In the genomic region with DNA sequence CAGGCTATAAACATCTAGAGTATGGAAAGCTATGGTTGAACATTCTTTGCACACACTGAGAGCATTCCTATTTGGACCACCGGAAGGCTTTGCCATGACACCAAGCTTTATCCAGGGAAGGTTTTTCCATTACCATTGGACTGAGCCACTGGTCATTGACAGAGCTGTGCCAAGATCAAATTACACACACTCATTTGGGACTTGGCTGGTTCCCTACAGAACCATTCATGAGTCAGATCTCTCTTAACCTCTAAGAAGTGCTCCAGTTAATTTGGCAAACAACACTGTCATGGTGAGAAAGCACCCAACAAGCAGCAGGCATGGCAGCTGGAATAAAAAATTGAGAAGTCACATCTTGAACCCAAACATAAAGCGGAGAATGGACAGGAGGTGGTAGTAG, we compare ENCODE assay signal across 28 mouse cellular contexts. TPM values are rescaled to one million over a fixed set of nuclear protein-coding genes. Genes with fewer than 3 reads are reported as not detected.
"Had no signal": no experiment of that assay in that cellular context is flagged by ENCODE, and none has a peak within 500 bp of the region (broad histone marks: within the 10 kb centered on the region; RNA-seq: fewer than 3 reads in every experiment).

No protein-coding gene starts in this region.

- H3K9ac ChIP-seq: lung, embryonic 14.5 days; midbrain, embryonic 12.5 days; neural tube, embryonic 13.5 days; neural tube, embryonic 15.5 days; stomach, embryonic 15.5 days had no signal

- H3K4me3 ChIP-seq: midbrain, embryonic 10.5 days; midbrain, embryonic 12.5 days; myocyte; neural tube, embryonic 13.5 days; neural tube, embryonic 15.5 days; stomach, embryonic 15.5 days had no signal

- H3K4me1 ChIP-seq: midbrain, embryonic 10.5 days; midbrain, embryonic 12.5 days; neural tube, embryonic 13.5 days; neural tube, embryonic 15.5 days; stomach, embryonic 15.5 days had no signal

- H3K27me3 ChIP-seq: midbrain, embryonic 12.5 days; neural tube, embryonic 13.5 days; neural tube, embryonic 15.5 days; stomach, embryonic 15.5 days had no signal

- H3K4me2 ChIP-seq: lung, embryonic 14.5 days; midbrain, embryonic 12.5 days; neural tube, embryonic 13.5 days; neural tube, embryonic 15.5 days; stomach, embryonic 15.5 days had no signal

- H3K27ac ChIP-seq: midbrain, embryonic 10.5 days; midbrain, embryonic 12.5 days; neural tube, embryonic 13.5 days; neural tube, embryonic 15.5 days; stomach, embryonic 15.5 days; stomach, postnatal 0 days had no signal

- H3K9me3 ChIP-seq: neural tube, embryonic 15.5 days; stomach, embryonic 15.5 days had no signal

- DNase-seq: lung, adult 18-20 months; lung, embryonic 14.5 days; lung, postnatal 10 days; lung, postnatal 4 days; midbrain, embryonic 14.5 days; retina, postnatal 1 day; right cerebral cortex, adult 18-20 months; right cerebral cortex, postnatal 25 days; right cerebral cortex, postnatal 4 days; thymus, adult 2 months; thymus, postnatal 25 days; thymus, postnatal 4 days had no signal

- ATAC-seq: midbrain, embryonic 16.5 days had no signal

- H3K36me3 ChIP-seq: midbrain, embryonic 10.5 days; midbrain, embryonic 12.5 days; neural tube, embryonic 13.5 days; neural tube, embryonic 15.5 days; stomach, embryonic 15.5 days had no signal

RNA-seq across cellular contexts. Expression of a gene that starts 0.7 kb away (rescaled TPM):
- total RNA-seq: megakaryocyte, adult 5-6 weeks; megakaryocyte-erythroid progenitor cell, adult 5-6 weeks had no signal
- polyA plus RNA-seq: lung, embryonic 14.5 days; lung, embryonic 16.5 days; midbrain, embryonic 10.5 days; midbrain, embryonic 12.5 days; midbrain, embryonic 14.5 days; midbrain, embryonic 16.5 days; myocyte; neural tube, embryonic 11.5 days; neural tube, embryonic 13.5 days; neural tube, embryonic 15.5 days; small intestine, adult 2 months; spleen, adult 2 months; stomach, embryonic 15.5 days; stomach, postnatal 0 days; testis, adult 2 months; thymus, adult 2 months; urinary bladder, adult 2 months had no signal

RNA-seq across cellular contexts. Expression of a gene that starts 21.8 kb away (rescaled TPM):
- total RNA-seq: megakaryocyte, adult 5-6 weeks; megakaryocyte-erythroid progenitor cell, adult 5-6 weeks had no signal
- polyA plus RNA-seq: lung, embryonic 14.5 days; lung, embryonic 16.5 days; midbrain, embryonic 10.5 days; midbrain, embryonic 12.5 days; midbrain, embryonic 16.5 days; myocyte; neural tube, embryonic 11.5 days; neural tube, embryonic 13.5 days; small intestine, adult 2 months; spleen, adult 2 months; stomach, embryonic 15.5 days; stomach, postnatal 0 days; testis, adult 2 months; thymus, adult 2 months; urinary bladder, adult 2 months had no signal

RNA-seq across cellular contexts. Expression of a gene that starts 22.3 kb away (rescaled TPM):
- total RNA-seq: megakaryocyte, adult 5-6 weeks; megakaryocyte-erythroid progenitor cell, adult 5-6 weeks had no signal
- polyA plus RNA-seq: lung, embryonic 14.5 days; lung, embryonic 16.5 days; midbrain, embryonic 10.5 days; midbrain, embryonic 12.5 days; midbrain, embryonic 14.5 days; midbrain, embryonic 16.5 days; myocyte; neural tube, embryonic 11.5 days; neural tube, embryonic 13.5 days; neural tube, embryonic 15.5 days; small intestine, adult 2 months; spleen, adult 2 months; stomach, embryonic 15.5 days; stomach, postnatal 0 days; testis, adult 2 months; thymus, adult 2 months; urinary bladder, adult 2 months had no signal
